In genomic region chr11:98149304-98149750, GRCm38 (mm10) we compare ENCODE assay signal across 8 mouse cellular contexts. TPM values are rescaled to one million over a fixed set of nuclear protein-coding genes. Genes with fewer than 3 reads are reported as not detected.
DNase-seq lines count a peak whose midpoint lies in the region; ATAC-seq and TF ChIP-seq lines count a peak whose summit lies in the region.

No protein-coding gene starts in this region.

- DNase-seq in CD8-positive naive resting alpha-beta T cell, adult 2 months (ENCODE audit: low read depth in 2 of 2, low spot score in 2 of 2) = peak; percentile 84 to 91
- peak; percentile 81 for DNase-seq in c-Kit-positive CD71-negative TER-119-negative erythroid progenitor cells, embryonic 14.5 days (ENCODE audit: low read depth)
- DNase-seq in forebrain, embryonic 11.5 days (ENCODE audit: low spot score) = peak; percentile 96
- DNase-seq in heart, postnatal 0 days (ENCODE audit: low spot score) = peak; percentile 86
- DNase-seq in kidney, postnatal 4 days = peak; percentile 96 to 97

- under 1% methylated on average over 52 of the region's 57 CpGs for WGBS in forebrain, embryonic 11.5 days
- under 1% methylated on average over 36 of the region's 57 CpGs for WGBS in heart, postnatal 0 days
- 0% methylated on average over 49 of the region's 57 CpGs for WGBS in liver, embryonic 16.5 days (ENCODE audit: insufficient replicate concordance)
- WGBS in neural tube, embryonic 13.5 days = under 1% methylated on average over 51 of the region's 57 CpGs

- peak overlapping the region; percentile 86 for H3K9ac ChIP-seq in forebrain, embryonic 11.5 days (ENCODE audit: low read length)
- H3K9ac ChIP-seq in heart, postnatal 0 days (replicated peaks; ENCODE audit: low read depth, low read length) = peak overlapping the region; percentile 95
- peak overlapping the region; percentile 88 for H3K9ac ChIP-seq in liver, embryonic 16.5 days (ENCODE audit: low read depth, low read length)
- H3K9ac ChIP-seq in neural tube, embryonic 13.5 days = peak overlapping the region; percentile 95

- ATAC-seq in forebrain, embryonic 11.5 days (replicated peaks; ENCODE audit: low FRiP score) = peak; percentile 88
- ATAC-seq in heart, postnatal 0 days (ENCODE audit: insufficient read depth, low read depth) = peak; percentile 86
- ATAC-seq in liver, embryonic 16.5 days (ENCODE audit: low read depth) = peak; percentile 80
- peak; percentile 92 for ATAC-seq in neural tube, embryonic 13.5 days (ENCODE audit: low read depth)

- H3K4me3 ChIP-seq in forebrain, embryonic 11.5 days (ENCODE audit: low read depth, low read length) = peak overlapping the region; percentile 94
- peak overlapping the region; percentile 95 for H3K4me3 ChIP-seq in heart, postnatal 0 days (ENCODE audit: low read depth, low read length)
- peak overlapping the region; percentile 90 for H3K4me3 ChIP-seq in liver, embryonic 16.5 days (ENCODE audit: low read depth, low read length)
- peak overlapping the region; percentile 98 for H3K4me3 ChIP-seq in neural tube, embryonic 13.5 days
- peak overlapping the region; percentile 94 for H3K4me3 ChIP-seq in testis, adult 2 months (ENCODE audit: control insufficient read depth, low read depth, low read length)

- no peaks in the 10 kb centered on the region for H3K27me3 ChIP-seq in forebrain, embryonic 11.5 days (ENCODE audit: control insufficient read depth, insufficient read depth, low read length)
- no peaks in the 10 kb centered on the region for H3K27me3 ChIP-seq in heart, postnatal 0 days (ENCODE audit: control insufficient read depth, insufficient read depth, low read length)
- no peaks in the 10 kb centered on the region for H3K27me3 ChIP-seq in liver, embryonic 16.5 days (ENCODE audit: control insufficient read depth, insufficient read depth, low read depth, low read length)
- H3K27me3 ChIP-seq in neural tube, embryonic 13.5 days = no peaks in the 10 kb centered on the region
- no peaks in the 10 kb centered on the region for H3K27me3 ChIP-seq in testis, adult 2 months (ENCODE audit: control insufficient read depth, insufficient read depth, low read length)

- H3K4me2 ChIP-seq in forebrain, embryonic 11.5 days (ENCODE audit: low read depth, low read length, severe bottlenecking) = peak overlapping the region; percentile 97
- H3K4me2 ChIP-seq in heart, postnatal 0 days (ENCODE audit: low read depth, low read length) = peak overlapping the region; percentile 98
- peak overlapping the region; percentile 100 for H3K4me2 ChIP-seq in liver, embryonic 16.5 days (ENCODE audit: low read depth, low read length)
- peak overlapping the region; percentile 95 for H3K4me2 ChIP-seq in neural tube, embryonic 13.5 days

- H3K4me1 ChIP-seq in forebrain, embryonic 11.5 days (replicated peaks; ENCODE audit: control insufficient read depth, insufficient read depth, low read length) = peaks cover 5% of the 10 kb centered on the region; the same call in 1 of the 2 replicates
- peaks cover 18% of the 10 kb centered on the region for H3K4me1 ChIP-seq in heart, postnatal 0 days (ENCODE audit: control insufficient read depth, insufficient read depth)
- H3K4me1 ChIP-seq in liver, embryonic 16.5 days (ENCODE audit: control insufficient read depth, low read depth, low read length) = peaks cover 15% of the 10 kb centered on the region
- peaks cover 36% of the 10 kb centered on the region for H3K4me1 ChIP-seq in neural tube, embryonic 13.5 days (replicated peaks)
- peaks cover 7% of the 10 kb centered on the region for H3K4me1 ChIP-seq in testis, adult 2 months (ENCODE audit: control insufficient read depth, insufficient read depth, low read length)

- no peak for TF ChIP-seq CTCF in heart, postnatal 0 days (IDR thresholded peaks at IDR 0.05; ENCODE audit: low read depth)
- TF ChIP-seq CTCF in testis, adult 2 months (IDR thresholded peaks at IDR 0.05; ENCODE audit: control insufficient read depth, insufficient read depth, insufficient replicate concordance, low read depth, low read length) = no peak

- H3K27ac ChIP-seq in forebrain, embryonic 11.5 days (ENCODE audit: low read depth, low read length) = peak overlapping the region; percentile 84
- peak overlapping the region; percentile 97 for H3K27ac ChIP-seq in heart, postnatal 0 days (ENCODE audit: low read depth)
- peak overlapping the region; percentile 89 for H3K27ac ChIP-seq in liver, embryonic 16.5 days (ENCODE audit: low read length)
- peak overlapping the region; percentile 98 for H3K27ac ChIP-seq in neural tube, embryonic 13.5 days (replicated peaks)
- H3K27ac ChIP-seq in testis, adult 2 months (ENCODE audit: control insufficient read depth, insufficient read depth, low read depth, low read length) = peak overlapping the region; percentile 85

- no peak for TF ChIP-seq EP300 in heart, postnatal 0 days (IDR thresholded peaks at IDR 0.05; ENCODE audit: low read depth)

- TF ChIP-seq POLR2A in testis, adult 2 months (IDR thresholded peaks at IDR 0.05; ENCODE audit: control insufficient read depth, low read depth, low read length) = peak; percentile 61

- H3K36me3 ChIP-seq in forebrain, embryonic 11.5 days (ENCODE audit: control insufficient read depth, insufficient read depth, low read length) = no peaks in the 10 kb centered on the region; the same call in 1 of the 2 replicates
- 0 out of 2 replicates have a peak, but pooled peaks cover 11% of the 10 kb centered on the region for H3K36me3 ChIP-seq in heart, postnatal 0 days (replicated peaks; ENCODE audit: control insufficient read depth, insufficient read depth, low read length)
- H3K36me3 ChIP-seq in liver, embryonic 16.5 days (ENCODE audit: control insufficient read depth, insufficient read depth) = no peaks in the 10 kb centered on the region
- H3K36me3 ChIP-seq in neural tube, embryonic 13.5 days = peaks cover 11% of the 10 kb centered on the region
- no peaks in the 10 kb centered on the region for H3K36me3 ChIP-seq in testis, adult 2 months (ENCODE audit: control insufficient read depth, insufficient read depth, low read length)

- no peaks in the 10 kb centered on the region for H3K9me3 ChIP-seq in forebrain, embryonic 11.5 days (ENCODE audit: control insufficient read depth, low read length)
- H3K9me3 ChIP-seq in heart, postnatal 0 days (replicated peaks; ENCODE audit: control insufficient read depth, low read length) = no peaks in the 10 kb centered on the region
- no peaks in the 10 kb centered on the region for H3K9me3 ChIP-seq in liver, embryonic 16.5 days (replicated peaks; ENCODE audit: control insufficient read depth, low read length)
- H3K9me3 ChIP-seq in neural tube, embryonic 13.5 days = no peaks in the 10 kb centered on the region

RNA-seq across cellular contexts. Expression of gene Fbxl20, which starts 0.9 kb away (rescaled TPM):
- 19.4 and 33.4 TPM in 2 replicates for polyA plus RNA-seq in forebrain, embryonic 11.5 days (2014; fragmentation: Nextera tagmentation; extraction: Ambion mirVana)
- 8.8 and 12.5 TPM in 2 replicates for total RNA-seq in heart, postnatal 0 days (2014; rRNA removed; ENCODE audit: low replicate concordance)
- 8.6 and 8.8 TPM in 2 replicates for polyA plus RNA-seq in heart, postnatal 0 days (2015; fragmentation: Nextera tagmentation; extraction: Ambion mirVana)
- 4.6 and 6.0 TPM in 2 replicates for polyA plus RNA-seq in liver, embryonic 16.5 days (2015; fragmentation: Nextera tagmentation; extraction: Ambion mirVana)
- polyA plus RNA-seq in neural tube, embryonic 13.5 days (2015; fragmentation: Nextera tagmentation; extraction: Ambion mirVana) = 28.2 and 28.5 TPM in 2 replicates
- polyA plus RNA-seq in testis, adult 2 months (2012; rRNA removed) = 8.0 and 8.2 TPM in 2 replicates

RNA-seq across cellular contexts. Expression of gene Med1, which starts 43.8 kb away (rescaled TPM):
- polyA plus RNA-seq in forebrain, embryonic 11.5 days (2014; fragmentation: Nextera tagmentation; extraction: Ambion mirVana) = 75.5 and 81.7 TPM in 2 replicates
- 29.2 and 41.4 TPM in 2 replicates for total RNA-seq in heart, postnatal 0 days (2014; rRNA removed; ENCODE audit: low replicate concordance)
- polyA plus RNA-seq in heart, postnatal 0 days (2015; fragmentation: Nextera tagmentation; extraction: Ambion mirVana) = 36.7 and 38.1 TPM in 2 replicates
- polyA plus RNA-seq in liver, embryonic 16.5 days (2015; fragmentation: Nextera tagmentation; extraction: Ambion mirVana) = 21.1 and 21.5 TPM in 2 replicates
- 60.1 and 66.1 TPM in 2 replicates for polyA plus RNA-seq in neural tube, embryonic 13.5 days (2015; fragmentation: Nextera tagmentation; extraction: Ambion mirVana)
- polyA plus RNA-seq in testis, adult 2 months (2012; rRNA removed) = 41.1 and 53.7 TPM in 2 replicates

RNA-seq across cellular contexts. Expression of gene Cdk12, which starts 53.5 kb away (rescaled TPM):
- 16.1 and 18.2 TPM in 2 replicates for polyA plus RNA-seq in forebrain, embryonic 11.5 days (2014; fragmentation: Nextera tagmentation; extraction: Ambion mirVana)
- 18.4 and 25.8 TPM in 2 replicates for total RNA-seq in heart, postnatal 0 days (2014; rRNA removed; ENCODE audit: low replicate concordance)
- polyA plus RNA-seq in heart, postnatal 0 days (2015; fragmentation: Nextera tagmentation; extraction: Ambion mirVana) = 3.9 and 4.2 TPM in 2 replicates
- 5.5 and 5.7 TPM in 2 replicates for polyA plus RNA-seq in liver, embryonic 16.5 days (2015; fragmentation: Nextera tagmentation; extraction: Ambion mirVana)
- 9.4 and 9.6 TPM in 2 replicates for polyA plus RNA-seq in neural tube, embryonic 13.5 days (2015; fragmentation: Nextera tagmentation; extraction: Ambion mirVana)
- polyA plus RNA-seq in testis, adult 2 months (2012; rRNA removed) = 15.7 and 17.6 TPM in 2 replicates

Comparison
In these comparisons a context has a peak if more than half of its experiments do, and no peak if none do; other contexts are left out.
1. Peak in every context shown above with its lines: DNase-seq, ATAC-seq, H3K4me3 ChIP-seq and H3K27ac ChIP-seq.